Mouse (Mus musculus) neural tube, embryonic 12.5 days (tissue): ENCODE measurements around the gene Rnf182. TPM values are rescaled to one million over a fixed set of nuclear protein-coding genes. Genes with fewer than 3 reads are reported as not detected.

Experiments used
- ATAC-seq: fragments of 200-750 bp; cut with Nextera tagmentation; 2 replicates; pipeline ENCODE4 v1.8.0; 2017; ENCODE audit warnings: low read depth, mild to moderate bottlenecking, moderate TSS enrichment, moderate library complexity; ENCODE audit not compliant: low FRiP score
- H3K27ac ChIP-seq: fragments of 300-500 bp; sonication (generic); 2 replicates; pipeline ENCODE4 v1.5.1; 2016
- H3K27me3 ChIP-seq: fragments of 300-500 bp; sonication (generic); replicated peaks from 2 replicates; pipeline ENCODE4 v1.6.1; 2016; ENCODE audit warnings: mild to moderate bottlenecking
- H3K36me3 ChIP-seq: fragments of 300-500 bp; sonication (generic); 2 replicates; pipeline ENCODE4 v1.6.1; 2016; ENCODE audit warnings: mild to moderate bottlenecking
- H3K4me1 ChIP-seq: fragments of 300-500 bp; sonication (generic); 2 replicates; pipeline ENCODE4 v1.6.1; 2016
- H3K4me2 ChIP-seq: fragments of 300-500 bp; sonication (generic); replicated peaks from 2 replicates; pipeline ENCODE4 v1.6.1; 2016; ENCODE audit warnings: mild to moderate bottlenecking
- H3K4me3 ChIP-seq: fragments of 300-500 bp; sonication (generic); 2 replicates; pipeline ENCODE4 v1.5.1; 2016
- H3K9ac ChIP-seq: fragments of 300-500 bp; sonication (generic); 2 replicates; pipeline ENCODE4 v1.6.1; 2016; ENCODE audit warnings: mild to moderate bottlenecking
- H3K9me3 ChIP-seq: fragments of 300-500 bp; sonication (generic); 2 replicates; pipeline ENCODE4 v1.6.1; 2016; ENCODE audit warnings: mild to moderate bottlenecking
- WGBS: fragments of 180-500 bp; shearing (Covaris S2); methylation state at CpG from one replicate; pipeline ENCODE4 v1.1.7; 2016; 5-methylcytosine and 5-hydroxymethylcytosine counted together
- polyA plus RNA-seq: library from polyadenylated mRNA; unstranded; fragments of >200 nt; fragmentation: Nextera tagmentation; extraction: Ambion mirVana; gene quantifications from 2 replicates; pipeline ENCODE4 v1.2.1, GENCODE M21; 2016

Gene Rnf182
- polyA plus RNA-seq, 1 experiment from 2014 or later = 9.1 TPM

DNA sequence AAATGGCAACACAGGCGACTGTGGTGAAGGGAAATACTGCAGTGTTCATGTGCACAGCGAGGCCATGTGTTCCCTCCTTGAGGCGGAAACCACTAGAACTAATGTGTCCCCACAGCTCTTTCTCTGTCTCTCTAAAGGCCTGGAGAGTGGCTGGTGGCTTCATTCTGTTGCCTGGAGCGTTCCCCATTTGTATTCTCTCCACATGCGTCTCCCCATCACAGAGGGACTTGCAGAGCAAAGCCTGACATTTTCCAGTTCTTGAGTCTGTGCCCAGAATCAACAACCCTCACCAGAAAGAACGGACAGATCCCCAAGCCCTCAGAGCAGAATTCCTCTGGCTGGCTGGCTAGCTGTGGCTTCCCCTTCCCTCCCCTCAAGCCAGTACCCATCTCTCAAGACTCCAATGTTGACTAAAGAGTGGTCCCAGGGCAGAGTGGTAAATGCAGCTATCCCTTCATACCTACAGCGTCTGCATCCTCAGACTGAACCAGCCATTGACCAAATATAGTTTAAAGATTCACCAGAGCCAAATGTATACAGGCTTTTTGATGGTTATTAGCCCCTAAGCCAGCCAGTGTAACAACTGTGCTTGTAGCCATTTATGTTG is 96.3 kb downstream of the Rnf182 start:
- WGBS = 76% methylated on average over 7 of the region's 7 CpGs
- Histone ChIP-seq H3K4me3 (no peak overlapping the region), H3K4me1 (no peaks in the 10 kb centered on the region), H3K36me3 (no peaks in the 10 kb centered on the region), H3K4me2 (no peak overlapping the region), H3K9me3 (no peaks in the 10 kb centered on the region), H3K9ac (no peak overlapping the region), H3K27me3 (no peaks in the 10 kb centered on the region), H3K27ac (no peak overlapping the region)
- no peak for ATAC-seq

DNA sequence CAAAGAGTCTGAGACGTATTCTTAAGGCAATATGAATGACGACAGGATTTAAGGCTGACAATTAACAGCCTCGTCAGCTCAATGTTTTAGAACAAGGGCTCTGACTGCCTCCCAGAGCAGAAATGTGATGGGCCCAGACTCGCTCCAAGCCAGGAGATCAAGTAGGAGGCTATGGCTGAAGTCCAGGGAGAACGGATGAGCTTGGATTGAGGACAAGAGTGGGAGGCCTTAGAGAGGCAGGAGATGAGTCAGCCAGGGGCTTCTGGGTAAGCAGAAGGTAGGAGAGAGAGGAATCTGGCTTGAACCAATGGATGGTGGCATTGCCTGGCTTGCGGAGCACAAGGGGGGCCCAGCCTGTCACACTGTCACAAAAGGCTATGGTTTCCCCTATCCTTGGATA is 99.2 kb downstream of the Rnf182 start:
- WGBS = 86% methylated on average over 6 of the region's 6 CpGs
- Histone ChIP-seq H3K9ac (no peak overlapping the region), H3K4me2 (no peak overlapping the region), H3K36me3 (no peaks in the 10 kb centered on the region), H3K27me3 (no peaks in the 10 kb centered on the region), H3K4me1 (no peaks in the 10 kb centered on the region), H3K4me3 (no peak overlapping the region), H3K27ac (no peak overlapping the region), H3K9me3 (no peaks in the 10 kb centered on the region)
- ATAC-seq = no peak

GRCm38 (mm10) chr13:43715466-43715865 is 100.0 kb downstream of the Rnf182 start:
- Histone ChIP-seq H3K9ac (no peak overlapping the region), H3K9me3 (no peaks in the 10 kb centered on the region), H3K36me3 (no peaks in the 10 kb centered on the region), H3K4me2 (no peak overlapping the region), H3K4me3 (no peak overlapping the region), H3K27me3 (no peaks in the 10 kb centered on the region), H3K27ac (no peak overlapping the region), H3K4me1 (no peaks in the 10 kb centered on the region)
- 90% methylated on average over 5 of the region's 5 CpGs for WGBS
- ATAC-seq = no peak

DNA sequence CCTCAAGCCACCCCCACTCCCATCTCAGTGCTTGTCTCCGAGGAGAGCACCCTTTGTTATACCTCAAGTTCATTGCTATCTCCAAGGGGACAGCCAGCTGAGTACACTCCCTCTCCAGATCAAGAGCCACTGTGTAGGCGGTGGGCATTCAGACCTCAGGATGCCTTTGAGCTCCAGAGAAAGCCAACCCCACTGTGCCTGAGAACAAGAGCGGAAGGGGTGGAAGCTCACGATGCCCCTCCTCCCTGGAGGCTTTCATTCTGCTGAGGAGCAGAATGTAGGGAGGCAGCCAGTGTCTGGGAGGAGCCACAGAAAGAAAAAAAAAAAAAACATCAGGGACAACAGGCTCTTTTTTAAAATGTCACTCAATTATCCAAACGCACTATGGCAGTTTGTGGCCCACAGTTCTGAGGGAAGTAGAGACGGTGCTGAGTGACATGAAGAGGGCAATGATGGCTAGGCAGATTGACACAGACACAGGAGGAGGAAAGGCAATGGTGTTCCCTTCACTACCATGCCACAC is 101.1 kb downstream of the Rnf182 start:
- no peaks in the 10 kb centered on the region for H3K4me1 ChIP-seq
- H3K4me3 ChIP-seq = no peak overlapping the region
- no peaks in the 10 kb centered on the region for H3K9me3 ChIP-seq
- no peaks in the 10 kb centered on the region for H3K36me3 ChIP-seq
- H3K27me3 ChIP-seq = no peaks in the 10 kb centered on the region
- H3K4me2 ChIP-seq = no peak overlapping the region
- H3K9ac ChIP-seq = no peak overlapping the region
- 50% methylated on average over 6 of the region's 6 CpGs for WGBS
- ATAC-seq = no peak
- H3K27ac ChIP-seq = no peak overlapping the region

- Histone ChIP-seq H3K27ac (no peak overlapping the region), H3K36me3 (no peaks in the 10 kb centered on the region), H3K4me1 (no peaks in the 10 kb centered on the region), H3K9me3 (no peaks in the 10 kb centered on the region), H3K9ac (no peak overlapping the region), H3K27me3 (no peaks in the 10 kb centered on the region), H3K4me2 (no peak overlapping the region), H3K4me3 (no peak overlapping the region)
- ATAC-seq = no peak
- 89% methylated on average over 7 of the region's 7 CpGs for WGBS
These were observed 102.7 kb downstream of the Rnf182 start for GRCm38 (mm10) chr13:43718173-43718572.

- Histone ChIP-seq H3K9me3 (no peaks in the 10 kb centered on the region), H3K27me3 (no peaks in the 10 kb centered on the region), H3K9ac (no peak overlapping the region), H3K4me3 (no peak overlapping the region), H3K4me1 (no peaks in the 10 kb centered on the region), H3K4me2 (no peak overlapping the region), H3K36me3 (no peaks in the 10 kb centered on the region), H3K27ac (no peak overlapping the region)
- no peak for ATAC-seq
- 81% methylated on average over 8 of the region's 8 CpGs for WGBS
These were observed 105.0 kb downstream of the Rnf182 start for GRCm38 (mm10) chr13:43720496-43720895.

Other genes starting within 250 kb of the Rnf182 start
- 183 and 188 TPM in 2 replicates for gene Nol7, start 217.3 kb upstream of the Rnf182 start, polyA plus RNA-seq
- 13.4 and 14.2 TPM in 2 replicates for gene Ranbp9, start 134.4 kb upstream of the Rnf182 start, polyA plus RNA-seq
- 9.8 and 12.5 TPM in 2 replicates for gene Mcur1, start 55.5 kb upstream of the Rnf182 start, polyA plus RNA-seq
- gene Cd83, start 169.1 kb downstream of the Rnf182 start, polyA plus RNA-seq = 19.3 and 20.9 TPM in 2 replicates